Mouse (Mus musculus): ENCODE results near the gene Ezh2. TPM values are rescaled to one million over a fixed set of nuclear protein-coding genes. Genes with fewer than 3 reads are reported as not detected.
"Not testable (repeated sequence)": the region's sequence is repeated elsewhere in the genome, so short reads cannot be mapped to it uniquely, and the experiment has no call there.

The Ezh2 gene
- polyA plus RNA-seq, 1 experiment from 2014 or later: 54.5 TPM

- H3K9me3 ChIP-seq (replicated peaks; ENCODE audit: control insufficient read depth, low read length, poor library complexity, severe bottlenecking); H3K27me3 ChIP-seq (ENCODE audit: control insufficient read depth, insufficient read depth, low read depth, low read length); H3K4me3 ChIP-seq (ENCODE audit: low read depth, low read length); H3K4me2 ChIP-seq (ENCODE audit: low read length); H3K36me3 ChIP-seq (ENCODE audit: control insufficient read depth, insufficient read depth, low read length); H3K27ac ChIP-seq (ENCODE audit: low read length); H3K4me1 ChIP-seq (ENCODE audit: control insufficient read depth, insufficient read depth, low read length); H3K9ac ChIP-seq (ENCODE audit: low read depth, low read length); ATAC-seq: not testable (repeated sequence)
- 59% methylated on average over 5 of the region's 5 CpGs for WGBS
These were observed 13.2 kb upstream of the Ezh2 start for GRCm38 (mm10) chr6:47608306-47608705.

GRCm38 (mm10) chr6:47601931-47602330 lies 6.8 kb upstream of the Ezh2 start:
- Histone ChIP-seq H3K9ac (ENCODE audit: low read depth, low read length) (no peak overlapping the region), H3K4me3 (ENCODE audit: low read depth, low read length) (no peak overlapping the region), H3K36me3 (ENCODE audit: control insufficient read depth, insufficient read depth, low read length) (no peaks in the 10 kb centered on the region), H3K27ac (ENCODE audit: low read length) (no peak overlapping the region), H3K27me3 (ENCODE audit: control insufficient read depth, insufficient read depth, low read depth, low read length) (no peaks in the 10 kb centered on the region), H3K4me2 (ENCODE audit: low read length) (no peak overlapping the region), H3K4me1 (ENCODE audit: control insufficient read depth, insufficient read depth, low read length) (no peaks in the 10 kb centered on the region), H3K9me3 (replicated peaks; ENCODE audit: control insufficient read depth, low read length, poor library complexity, severe bottlenecking) (no peaks in the 10 kb centered on the region)
- ATAC-seq: no peak
- WGBS: 70% methylated on average over 1 of the region's 1 CpGs

- no peaks in the 10 kb centered on the region for H3K36me3 ChIP-seq (ENCODE audit: control insufficient read depth, insufficient read depth, low read length)
- no peaks in the 10 kb centered on the region for H3K27me3 ChIP-seq (ENCODE audit: control insufficient read depth, insufficient read depth, low read depth, low read length)
- peak overlapping the region; percentile 98 for H3K4me3 ChIP-seq (ENCODE audit: low read depth, low read length)
- no peaks in the 10 kb centered on the region for H3K9me3 ChIP-seq (replicated peaks; ENCODE audit: control insufficient read depth, low read length, poor library complexity, severe bottlenecking)
- 2% methylated on average over 6 of the region's 6 CpGs for WGBS
- no peak for ATAC-seq
- H3K4me1 ChIP-seq (ENCODE audit: control insufficient read depth, insufficient read depth, low read length): peaks cover 15% of the 10 kb centered on the region
- H3K9ac ChIP-seq (ENCODE audit: low read depth, low read length): peak overlapping the region; percentile 98
- peak overlapping the region; percentile 98 for H3K27ac ChIP-seq (ENCODE audit: low read length)
- peak overlapping the region; percentile 90 for H3K4me2 ChIP-seq (ENCODE audit: low read length)
These were observed 555 bp upstream of the Ezh2 start for GRCm38 (mm10) chr6:47595696-47596095.

GRCm38 (mm10) chr6:47594141-47594835 lies 853 bp downstream of the Ezh2 start:
- under 1% methylated on average over 66 of the region's 74 CpGs for WGBS
- peak overlapping the region; percentile 98 for H3K4me3 ChIP-seq (ENCODE audit: low read depth, low read length)
- H3K4me2 ChIP-seq (ENCODE audit: low read length): peak overlapping the region; percentile 75
- peak overlapping the region; percentile 98 for H3K9ac ChIP-seq (ENCODE audit: low read depth, low read length)
- no peaks in the 10 kb centered on the region for H3K36me3 ChIP-seq (ENCODE audit: control insufficient read depth, insufficient read depth, low read length)
- no peaks in the 10 kb centered on the region for H3K27me3 ChIP-seq (ENCODE audit: control insufficient read depth, insufficient read depth, low read depth, low read length)
- H3K4me1 ChIP-seq (ENCODE audit: control insufficient read depth, insufficient read depth, low read length): peaks cover 15% of the 10 kb centered on the region
- H3K9me3 ChIP-seq (replicated peaks; ENCODE audit: control insufficient read depth, low read length, poor library complexity, severe bottlenecking): no peaks in the 10 kb centered on the region
- peak overlapping the region; percentile 98 for H3K27ac ChIP-seq (ENCODE audit: low read length)
- peak; percentile 82 for ATAC-seq

- Histone ChIP-seq H3K27me3 (ENCODE audit: control insufficient read depth, insufficient read depth, low read depth, low read length) (no peaks in the 10 kb centered on the region), H3K36me3 (ENCODE audit: control insufficient read depth, insufficient read depth, low read length) (no peaks in the 10 kb centered on the region), H3K27ac (ENCODE audit: low read length) (peak overlapping the region; percentile 98), H3K9me3 (replicated peaks; ENCODE audit: control insufficient read depth, low read length, poor library complexity, severe bottlenecking) (no peaks in the 10 kb centered on the region), H3K9ac (ENCODE audit: low read depth, low read length) (peak overlapping the region; percentile 98), H3K4me1 (ENCODE audit: control insufficient read depth, insufficient read depth, low read length) (peaks cover 15% of the 10 kb centered on the region), H3K4me3 (ENCODE audit: low read depth, low read length) (peak overlapping the region; percentile 98), H3K4me2 (ENCODE audit: low read length) (peak overlapping the region; percentile 75)
- WGBS: 5% methylated on average over 9 of the region's 9 CpGs
- ATAC-seq: no peak
These were observed 1.6 kb downstream of the Ezh2 start for GRCm38 (mm10) chr6:47593590-47593989.

- not testable (repeated sequence) for H3K9me3 ChIP-seq (replicated peaks; ENCODE audit: control insufficient read depth, low read length, poor library complexity, severe bottlenecking); H3K27ac ChIP-seq (ENCODE audit: low read length); H3K27me3 ChIP-seq (ENCODE audit: control insufficient read depth, insufficient read depth, low read depth, low read length); H3K4me2 ChIP-seq (ENCODE audit: low read length); H3K9ac ChIP-seq (ENCODE audit: low read depth, low read length); H3K4me1 ChIP-seq (ENCODE audit: control insufficient read depth, insufficient read depth, low read length); ATAC-seq; H3K36me3 ChIP-seq (ENCODE audit: control insufficient read depth, insufficient read depth, low read length); H3K4me3 ChIP-seq (ENCODE audit: low read depth, low read length)
- WGBS: 97% methylated on average over 2 of the region's 2 CpGs
These were observed 7.8 kb downstream of the Ezh2 start for GRCm38 (mm10) chr6:47587332-47587731.

- Histone ChIP-seq H3K9me3 (replicated peaks; ENCODE audit: control insufficient read depth, low read length, poor library complexity, severe bottlenecking) (no peaks in the 10 kb centered on the region), H3K4me1 (ENCODE audit: control insufficient read depth, insufficient read depth, low read length) (no peaks in the 10 kb centered on the region), H3K27me3 (ENCODE audit: control insufficient read depth, insufficient read depth, low read depth, low read length) (no peaks in the 10 kb centered on the region), H3K4me3 (ENCODE audit: low read depth, low read length) (no peak overlapping the region), H3K4me2 (ENCODE audit: low read length) (no peak overlapping the region), H3K9ac (ENCODE audit: low read depth, low read length) (no peak overlapping the region), H3K36me3 (ENCODE audit: control insufficient read depth, insufficient read depth, low read length) (peaks cover 13% of the 10 kb centered on the region), H3K27ac (ENCODE audit: low read length) (no peak overlapping the region)
- whole genome bisulfite sequencing: 91% methylated on average over 2 of the region's 2 CpGs
- no peak for ATAC-seq
These were observed 22.3 kb downstream of the Ezh2 start for GRCm38 (mm10) chr6:47572887-47573286.

- Histone ChIP-seq H3K9ac (ENCODE audit: low read depth, low read length) (no peak overlapping the region), H3K36me3 (ENCODE audit: control insufficient read depth, insufficient read depth, low read length) (peaks cover 19% of the 10 kb centered on the region), H3K4me3 (ENCODE audit: low read depth, low read length) (no peak overlapping the region), H3K27ac (ENCODE audit: low read length) (no peak overlapping the region), H3K4me1 (ENCODE audit: control insufficient read depth, insufficient read depth, low read length) (no peaks in the 10 kb centered on the region; the same call in 1 of the 2 replicates), H3K9me3 (replicated peaks; ENCODE audit: control insufficient read depth, low read length, poor library complexity, severe bottlenecking) (no peaks in the 10 kb centered on the region), H3K4me2 (ENCODE audit: low read length) (no peak overlapping the region), H3K27me3 (ENCODE audit: control insufficient read depth, insufficient read depth, low read depth, low read length) (no peaks in the 10 kb centered on the region)
- 69% methylated on average over 1 of the region's 1 CpGs for WGBS
- no peak for ATAC-seq
These were observed 29.7 kb downstream of the Ezh2 start for GRCm38 (mm10) chr6:47565326-47566035.

- 87% methylated on average over 5 of the region's 5 CpGs for WGBS
- Histone ChIP-seq H3K4me2 (ENCODE audit: low read length) (no peak overlapping the region), H3K4me3 (ENCODE audit: low read depth, low read length) (no peak overlapping the region), H3K36me3 (ENCODE audit: control insufficient read depth, insufficient read depth, low read length) (peaks cover 7% of the 10 kb centered on the region; the same call in 1 of the 2 replicates), H3K27me3 (ENCODE audit: control insufficient read depth, insufficient read depth, low read depth, low read length) (no peaks in the 10 kb centered on the region), H3K9ac (ENCODE audit: low read depth, low read length) (no peak overlapping the region), H3K4me1 (ENCODE audit: control insufficient read depth, insufficient read depth, low read length) (no peaks in the 10 kb centered on the region; the same call in 1 of the 2 replicates), H3K9me3 (replicated peaks; ENCODE audit: control insufficient read depth, low read length, poor library complexity, severe bottlenecking) (no peaks in the 10 kb centered on the region), H3K27ac (ENCODE audit: low read length) (no peak overlapping the region)
- no peak for ATAC-seq
These were observed 33.7 kb downstream of the Ezh2 start for GRCm38 (mm10) chr6:47561426-47561825.

Measured in midbrain, embryonic 16.5 days (tissue).